Mouse (Mus musculus) G1E (cell line): ENCODE data around the gene Prpsap1.

Source experiments
- CTCF ChIP-seq: IDR thresholded peaks from 2 replicates; pipeline ENCODE4 v1.5.1; 2012; ENCODE audit warnings: low read depth, low read length, inconsistent platforms, mixed read lengths
- GATA1 ChIP-seq: IDR thresholded peaks from 2 replicates; pipeline ENCODE4 v1.6.1; 2012; ENCODE audit warnings: borderline replicate concordance, low read length, inconsistent platforms, mixed read lengths
- GATA2 ChIP-seq: IDR thresholded peaks from 2 replicates; pipeline ENCODE4 v1.6.1; 2012; ENCODE audit warnings: low read depth, low read length, inconsistent platforms, borderline replicate concordance
- POLR2AphosphoS5 ChIP-seq: IDR thresholded peaks from 2 replicates; pipeline ENCODE4 v1.6.1; 2012; ENCODE audit warnings: low read depth, low read length, inconsistent platforms; ENCODE audit not compliant: insufficient replicate concordance
- TAL1 ChIP-seq: conservative IDR thresholded peaks from 2 replicates; pipeline ENCODE4 v1.6.1; 2012; ENCODE audit warnings: low read depth, low read length, inconsistent platforms, mixed read lengths

DNA sequence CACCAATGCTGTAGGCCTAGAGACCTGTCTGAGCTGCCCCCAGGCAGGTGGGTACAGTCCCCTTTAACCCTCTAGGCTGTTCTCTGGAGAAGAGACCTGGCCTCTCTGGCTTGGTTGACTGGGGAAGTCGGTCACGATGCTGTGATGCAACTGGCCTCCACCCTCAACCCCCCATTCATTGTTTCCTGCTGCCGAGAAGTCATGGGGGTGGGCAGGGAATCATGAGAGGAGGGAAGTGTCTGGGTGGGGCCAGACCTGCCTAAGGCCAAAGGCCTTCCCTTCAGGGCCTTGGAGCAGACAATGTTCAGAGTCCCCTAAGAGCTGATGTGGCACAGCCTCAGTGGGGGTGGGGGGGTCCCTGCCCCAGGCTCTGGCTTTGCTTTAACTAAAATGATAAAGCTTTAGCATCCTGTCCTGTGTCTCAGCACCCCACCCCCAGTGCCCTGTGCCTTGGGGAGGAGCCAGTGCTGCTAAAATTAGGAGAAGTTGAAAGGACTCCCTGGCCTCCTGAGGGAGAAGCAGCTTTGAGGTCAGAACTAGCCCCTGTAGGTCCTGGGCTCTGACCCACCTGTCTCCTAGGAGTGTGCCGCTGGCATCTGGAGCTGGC is 57.2 kb downstream of the Prpsap1 start:
- TF ChIP-seq TAL1 (no peak), CTCF (no peak), GATA1 (no peak), POLR2AphosphoS5 (no peak), GATA2 (no peak)
